Mouse (Mus musculus) midbrain, embryonic 10.5 days (tissue): ENCODE measurements around the gene Gm20795. TPM values are rescaled to one million over a fixed set of nuclear protein-coding genes. Genes with fewer than 3 reads are reported as not detected.
"Not testable (repeated sequence)": the region's sequence is repeated elsewhere in the genome, so short reads cannot be mapped to it uniquely, and the experiment has no call there.

Experiments
- DNase-seq: peaks from one replicate; pipeline ENCODE4 v3.0.0-alpha.2; 2017; ENCODE audit warnings: low spot score
- H3K27ac ChIP-seq: fragments of 300-500 bp; sonication (generic); replicated peaks from 2 replicates; pipeline ENCODE4 v1.5.1; 2016; ENCODE audit warnings: mild to moderate bottlenecking
- H3K27me3 ChIP-seq: fragments of 300-500 bp; sonication (generic); 2 replicates; pipeline ENCODE4 v1.6.1; 2016; ENCODE audit warnings: low read depth, mild to moderate bottlenecking; ENCODE audit not compliant: poor library complexity, severe bottlenecking
- H3K36me3 ChIP-seq: fragments of 300-500 bp; sonication (generic); 2 replicates; pipeline ENCODE4 v1.6.1; 2016; ENCODE audit warnings: mild to moderate bottlenecking, moderate library complexity
- H3K4me1 ChIP-seq: fragments of 300-500 bp; sonication (generic); 2 replicates; pipeline ENCODE4 v1.6.1; 2016
- H3K4me3 ChIP-seq: fragments of 300-500 bp; sonication (generic); 2 replicates; pipeline ENCODE4 v1.5.1; 2016; ENCODE audit warnings: mild to moderate bottlenecking, moderate library complexity
- H3K9me3 ChIP-seq: fragments of 300-500 bp; sonication (generic); replicated peaks from 2 replicates; pipeline ENCODE4 v1.6.1; 2016; ENCODE audit warnings: mild to moderate bottlenecking
- WGBS: fragments of 180-500 bp; shearing (Covaris S2); methylation state at CpG from one replicate; pipeline ENCODE4 v1.1.7; 2016; 5-methylcytosine and 5-hydroxymethylcytosine counted together
- polyA plus RNA-seq: library from polyadenylated mRNA; unstranded; fragments of >200 nt; fragmentation: Nextera tagmentation; extraction: Ambion mirVana; gene quantifications from 2 replicates; pipeline ENCODE4 v1.2.1, GENCODE M21; 2016

The Gm20795 gene
- not detected in 2 replicates for polyA plus RNA-seq

DNA sequence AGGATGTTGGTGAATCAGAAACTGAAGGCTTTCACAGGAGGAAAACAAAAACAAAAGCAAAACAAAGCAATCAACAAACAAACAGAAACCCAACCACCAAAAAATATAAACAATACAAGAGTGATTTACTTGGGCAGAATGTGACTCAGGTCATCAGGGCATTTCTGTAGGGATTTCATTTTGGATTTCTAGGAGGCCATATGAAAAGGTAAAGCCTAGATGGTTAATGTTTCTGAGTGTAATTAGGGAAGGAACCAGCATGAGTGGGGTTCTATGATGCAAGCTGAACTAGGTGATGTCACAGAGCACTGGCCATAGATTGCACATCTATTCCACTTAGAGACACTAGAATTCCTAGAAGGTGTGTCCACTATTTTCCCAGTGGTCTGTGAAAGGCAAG is at the start of gene Gm20795:
Gm20795 (plus strand) TSS at position 301 of the 400 bp plus-strand sequence.
- H3K9me3 ChIP-seq, DNase-seq, H3K27me3 ChIP-seq, H3K4me1 ChIP-seq, H3K36me3 ChIP-seq, H3K4me3 ChIP-seq, H3K27ac ChIP-seq: not testable (repeated sequence)

- not testable (repeated sequence) for H3K4me1 ChIP-seq, H3K4me3 ChIP-seq, H3K27me3 ChIP-seq, H3K36me3 ChIP-seq, H3K9me3 ChIP-seq, DNase-seq, H3K27ac ChIP-seq
- no CpG with 5 or more reads among the region's 3 CpGs for WGBS
Measured at GRCm38 (mm10) chrY:40775665-40776064, 29.0 kb upstream of the Gm20795 start, which contains the start of gene Gm21797. TSS of gene Gm21797 (minus strand) at chrY:40775765.

Other genes starting within 250 kb of the Gm20795 start
- not detected in 2 replicates for gene Gm21852, start 152.9 kb upstream of the Gm20795 start, polyA plus RNA-seq
- not detected in 2 replicates for gene Gm21797, start 29.1 kb upstream of the Gm20795 start, polyA plus RNA-seq